Mouse (Mus musculus): Measurements from ENCODE around the gene Nectin3. TPM values are rescaled to one million over a fixed set of nuclear protein-coding genes. Genes with fewer than 3 reads are reported as not detected.
A peak's percentile ranks its signal among the peaks of the same experiment; 100 is the strongest.

Nectin3 gene
- polyA plus RNA-seq (2016; fragmentation: Nextera tagmentation; extraction: Ambion mirVana) = 50.7 and 59.0 TPM in 2 replicates

DNA sequence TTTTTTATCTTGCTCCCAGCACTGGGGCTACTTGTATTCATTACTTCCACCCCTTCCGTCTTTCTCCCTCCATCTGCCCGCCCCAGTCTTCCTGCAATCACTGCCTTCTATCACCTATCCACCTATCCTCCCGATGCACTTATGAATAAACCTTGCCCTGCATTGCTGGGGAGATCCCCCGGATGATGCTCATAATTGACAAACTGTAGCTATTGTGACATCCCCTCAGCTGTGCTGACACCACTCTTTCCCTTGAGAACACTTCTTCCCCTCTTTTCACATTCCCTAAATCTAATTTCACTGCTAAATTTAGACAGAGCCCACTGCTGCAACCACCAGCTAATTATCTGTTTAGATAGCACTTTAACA, at the start of gene Nectin3:
Gene Nectin3 (minus strand): TSS at position 105 of the 369 bp plus-strand sequence.
- Histone ChIP-seq H3K9me3 (replicated peaks) (no peaks in the 10 kb centered on the region), H3K9ac (peak within 1 kb of the TSS; percentile 89), H3K4me1 (peaks cover 18% of the 10 kb centered on the region), H3K36me3 (no peaks in the 10 kb centered on the region), H3K27ac (peak within 1 kb of the TSS; percentile 95), H3K4me2 (replicated peaks) (peak within 1 kb of the TSS; percentile 79), H3K27me3 (no peaks in the 10 kb centered on the region), H3K4me3 (peak within 1 kb of the TSS; percentile 90)
- 9% methylated on average over 4 of the region's 4 CpGs for WGBS
- no peak for ATAC-seq (ENCODE audit: low FRiP score)

DNA sequence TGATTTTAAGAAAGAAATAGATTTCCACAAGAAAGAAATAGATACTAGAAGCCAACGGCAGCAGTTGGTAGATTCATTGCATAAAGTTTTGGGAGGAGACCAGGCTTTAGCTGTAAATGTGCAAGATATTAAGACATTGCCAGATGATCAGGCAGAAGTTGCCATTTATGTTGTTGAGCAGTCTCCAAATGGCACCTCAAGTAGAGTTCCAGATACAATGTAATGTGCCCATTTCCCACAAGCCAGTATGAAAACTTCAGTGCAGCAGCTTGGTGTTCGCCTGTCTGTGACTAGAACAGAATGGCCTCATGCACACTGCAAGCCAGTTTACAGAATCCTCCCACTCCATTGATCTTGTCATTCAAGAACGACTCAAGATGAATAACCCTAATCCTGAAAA, 39.8 kb upstream of the Nectin3 start:
- 80% methylated on average over 3 of the region's 3 CpGs for WGBS
- no peaks in the 10 kb centered on the region for H3K4me1 ChIP-seq
- H3K27ac ChIP-seq = no peak overlapping the region
- ATAC-seq (ENCODE audit: low FRiP score) = no peak
- no peaks in the 10 kb centered on the region for H3K27me3 ChIP-seq
- no peak overlapping the region for H3K9ac ChIP-seq
- H3K36me3 ChIP-seq = no peaks in the 10 kb centered on the region
- no peak overlapping the region for H3K4me2 ChIP-seq (replicated peaks)
- H3K9me3 ChIP-seq (replicated peaks) = no peaks in the 10 kb centered on the region
- no peak overlapping the region for H3K4me3 ChIP-seq

DNA sequence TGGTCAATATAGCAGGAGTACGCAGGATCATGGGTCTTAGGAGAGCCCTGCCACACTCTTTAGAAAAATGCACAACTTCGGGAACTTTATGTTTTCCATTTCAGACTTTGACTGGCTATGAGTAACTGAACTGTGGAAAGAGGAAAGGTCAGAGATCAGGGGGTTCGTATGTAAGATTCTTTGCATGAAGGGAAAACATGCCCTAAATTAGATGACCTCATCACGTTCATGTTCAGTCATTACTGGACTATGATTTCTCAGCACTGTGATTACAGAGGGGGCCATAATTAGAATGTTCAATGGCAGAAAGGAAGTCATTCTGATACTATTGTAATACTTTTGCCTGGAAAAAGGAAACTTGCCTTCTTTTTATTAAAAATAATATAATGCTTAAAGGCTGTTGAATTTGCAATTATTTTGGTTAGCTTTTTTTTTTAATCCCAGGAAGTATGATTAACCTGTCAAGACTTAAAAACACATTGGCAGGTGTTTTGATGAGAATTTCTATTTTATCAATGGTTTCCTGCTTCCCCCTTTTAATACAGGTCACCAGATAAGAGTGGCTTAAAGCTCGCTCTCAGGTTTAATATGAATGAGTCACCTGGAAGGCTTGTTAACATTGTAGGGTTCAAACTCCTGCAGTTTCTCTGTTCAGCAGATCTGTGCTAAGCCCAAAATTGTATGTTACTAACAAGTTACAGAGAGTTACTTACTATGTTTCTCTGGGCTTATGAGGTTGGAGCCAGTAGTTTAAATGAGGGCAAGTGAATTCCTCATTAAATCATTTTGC, 34.3 kb upstream of the Nectin3 start:
- no peak overlapping the region for H3K9ac ChIP-seq
- 81% methylated on average over 5 of the region's 5 CpGs for WGBS
- no peak overlapping the region for H3K4me3 ChIP-seq
- no peaks in the 10 kb centered on the region for H3K36me3 ChIP-seq
- no peaks in the 10 kb centered on the region for H3K27me3 ChIP-seq
- H3K9me3 ChIP-seq (replicated peaks) = no peaks in the 10 kb centered on the region
- H3K27ac ChIP-seq = no peak overlapping the region
- no peaks in the 10 kb centered on the region for H3K4me1 ChIP-seq
- H3K4me2 ChIP-seq (replicated peaks) = no peak overlapping the region
- ATAC-seq (ENCODE audit: low FRiP score) = no peak

DNA sequence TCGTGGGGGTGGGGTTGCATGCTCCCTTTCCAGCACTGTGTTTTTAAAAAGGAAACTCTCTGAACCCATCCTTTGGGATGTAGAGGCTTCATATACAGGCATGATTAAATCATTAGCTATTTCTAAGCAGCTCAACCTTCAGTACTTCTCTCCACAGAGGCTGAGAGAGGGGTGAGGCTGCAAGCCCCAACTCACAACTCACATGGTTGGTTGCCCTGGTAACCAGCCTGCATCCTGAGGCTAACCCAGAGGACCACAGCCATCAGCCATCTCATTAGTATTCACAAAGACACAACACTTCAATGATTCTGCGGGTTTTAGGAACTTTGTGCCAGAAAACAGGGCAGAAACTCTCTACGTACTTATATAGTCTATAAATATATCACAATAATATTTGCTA, 32.7 kb upstream of the Nectin3 start:
- no peaks in the 10 kb centered on the region for H3K36me3 ChIP-seq
- H3K4me3 ChIP-seq = no peak overlapping the region
- H3K9ac ChIP-seq = no peak overlapping the region
- no peaks in the 10 kb centered on the region for H3K9me3 ChIP-seq (replicated peaks)
- 53% methylated on average over 3 of the region's 3 CpGs for WGBS
- no peaks in the 10 kb centered on the region for H3K27me3 ChIP-seq
- no peaks in the 10 kb centered on the region for H3K4me1 ChIP-seq
- H3K4me2 ChIP-seq (replicated peaks) = no peak overlapping the region
- ATAC-seq (ENCODE audit: low FRiP score) = peak; percentile 84
- no peak overlapping the region for H3K27ac ChIP-seq

DNA sequence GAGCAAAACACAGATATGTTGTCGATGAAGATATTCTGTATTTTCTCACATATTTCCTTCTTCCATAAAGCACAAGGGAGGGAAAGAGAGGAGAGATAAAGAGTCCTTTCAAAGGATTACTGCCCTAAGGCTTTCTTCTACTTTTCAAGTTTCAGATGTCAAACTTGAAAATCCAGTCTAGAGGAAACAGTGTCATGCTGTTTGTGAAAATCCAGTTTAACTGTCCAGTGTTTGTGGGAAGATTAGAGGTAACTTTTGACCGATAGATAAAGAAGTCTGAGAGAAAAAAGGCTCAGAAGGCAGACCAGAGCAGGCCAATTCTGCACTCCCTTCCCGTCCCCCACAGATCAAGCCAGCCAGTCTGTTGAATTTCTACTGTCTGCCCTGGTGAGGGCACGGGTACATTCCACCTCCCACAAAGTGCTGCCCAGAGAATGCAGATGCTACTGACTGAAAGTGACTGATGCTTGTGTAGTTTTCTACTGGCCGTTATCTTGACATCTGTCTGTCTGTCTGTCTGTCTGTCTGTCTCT, 22.6 kb upstream of the Nectin3 start:
- no peak for ATAC-seq (ENCODE audit: low FRiP score)
- Histone ChIP-seq H3K4me2 (replicated peaks) (no peak overlapping the region), H3K4me3 (no peak overlapping the region), H3K4me1 (no peaks in the 10 kb centered on the region), H3K9ac (no peak overlapping the region), H3K9me3 (replicated peaks) (no peaks in the 10 kb centered on the region), H3K36me3 (no peaks in the 10 kb centered on the region), H3K27me3 (no peaks in the 10 kb centered on the region), H3K27ac (no peak overlapping the region)
- 72% methylated on average over 5 of the region's 5 CpGs for WGBS

DNA sequence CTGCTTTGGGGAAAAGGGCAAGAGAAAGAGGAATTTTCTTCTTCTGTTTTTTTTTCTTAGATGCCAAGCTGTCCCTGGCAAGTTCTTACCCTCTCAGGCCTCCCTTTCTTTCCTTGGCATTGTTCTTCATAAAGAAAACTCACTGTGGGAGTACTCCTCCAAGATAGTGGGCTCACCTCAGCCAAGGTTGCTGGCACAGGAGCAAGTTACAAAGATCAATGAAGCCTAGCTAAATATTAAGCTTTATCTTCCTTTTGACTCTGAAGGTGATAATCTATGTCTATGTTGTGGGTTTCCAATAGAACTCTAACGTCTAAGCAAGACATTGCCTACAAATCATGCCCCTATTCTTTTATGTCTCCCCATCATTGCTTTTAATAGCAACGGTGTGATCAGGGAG, 21.3 kb upstream of the Nectin3 start:
- no peak overlapping the region for H3K27ac ChIP-seq
- H3K4me3 ChIP-seq = no peak overlapping the region
- H3K9ac ChIP-seq = no peak overlapping the region
- ATAC-seq (ENCODE audit: low FRiP score) = no peak
- no peaks in the 10 kb centered on the region for H3K4me1 ChIP-seq
- H3K27me3 ChIP-seq = no peaks in the 10 kb centered on the region
- H3K4me2 ChIP-seq (replicated peaks) = no peak overlapping the region
- H3K9me3 ChIP-seq (replicated peaks) = no peaks in the 10 kb centered on the region
- H3K36me3 ChIP-seq = no peaks in the 10 kb centered on the region
- 89% methylated on average over 2 of the region's 2 CpGs for WGBS

DNA sequence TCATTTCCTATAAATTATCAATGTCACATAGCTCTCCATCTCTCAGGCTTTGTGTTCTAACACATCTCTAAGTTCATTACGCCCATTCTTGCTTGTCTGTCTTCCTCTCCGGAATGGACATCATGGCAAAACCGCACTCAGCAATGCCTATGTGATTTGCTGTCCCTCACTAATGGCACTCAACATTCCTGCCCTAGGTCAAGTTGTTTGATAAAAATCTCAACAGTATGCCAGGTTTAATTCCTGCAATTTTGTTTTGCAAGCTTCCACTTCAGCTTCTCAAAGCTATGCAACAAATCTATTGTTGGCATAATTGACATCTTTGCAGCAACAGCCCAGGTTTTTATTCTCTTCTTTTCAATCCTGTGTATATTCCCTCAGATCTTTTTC, 9.6 kb upstream of the Nectin3 start:
- WGBS = 89% methylated on average over 3 of the region's 3 CpGs
- Histone ChIP-seq H3K27me3 (no peaks in the 10 kb centered on the region), H3K9ac (no peak overlapping the region), H3K27ac (no peak overlapping the region), H3K9me3 (replicated peaks) (no peaks in the 10 kb centered on the region), H3K4me2 (replicated peaks) (no peak overlapping the region), H3K4me3 (no peak overlapping the region), H3K36me3 (no peaks in the 10 kb centered on the region), H3K4me1 (no peaks in the 10 kb centered on the region)
- no peak for ATAC-seq (ENCODE audit: low FRiP score)

DNA sequence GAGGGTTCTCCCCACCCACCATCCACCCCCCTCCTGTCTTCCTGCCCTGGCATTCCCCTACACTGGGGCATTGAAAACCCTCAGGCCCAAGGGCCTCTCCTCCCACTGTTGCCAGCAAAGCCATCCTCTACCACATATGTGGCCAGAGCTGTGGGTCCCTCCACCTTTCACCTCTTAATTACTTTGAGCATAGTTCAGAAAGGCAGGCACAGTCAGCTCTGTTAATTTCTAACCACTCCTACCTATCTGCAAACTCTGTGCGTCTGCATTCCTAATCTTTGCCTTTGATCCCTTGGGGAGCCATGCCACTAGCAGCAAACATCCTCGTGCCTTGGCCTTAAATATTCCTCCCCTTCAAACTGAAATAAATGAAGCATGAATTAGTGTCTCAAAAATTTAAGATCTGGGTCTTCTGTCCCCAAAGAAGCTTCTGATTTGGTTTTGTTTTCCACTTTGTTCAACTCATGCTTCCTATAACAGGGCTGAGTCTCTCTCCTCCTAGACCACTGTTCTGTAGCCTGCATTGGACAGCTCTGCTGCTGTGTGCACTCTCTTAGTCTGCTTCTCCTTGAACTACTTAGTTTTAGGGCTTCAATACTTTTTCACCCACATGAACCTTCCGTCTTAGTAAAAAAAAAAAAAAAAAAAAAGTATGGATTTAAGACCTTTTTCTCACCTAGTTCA, 9.1 kb upstream of the Nectin3 start:
- Histone ChIP-seq H3K9me3 (replicated peaks) (no peaks in the 10 kb centered on the region), H3K4me2 (replicated peaks) (no peak overlapping the region), H3K9ac (no peak overlapping the region), H3K36me3 (no peaks in the 10 kb centered on the region), H3K27ac (no peak overlapping the region), H3K27me3 (no peaks in the 10 kb centered on the region), H3K4me3 (no peak overlapping the region), H3K4me1 (peaks cover 1% of the 10 kb centered on the region; the same call in 1 of the 2 replicates)
- 54% methylated on average over 3 of the region's 3 CpGs for WGBS
- ATAC-seq (ENCODE audit: low FRiP score) = no peak

DNA sequence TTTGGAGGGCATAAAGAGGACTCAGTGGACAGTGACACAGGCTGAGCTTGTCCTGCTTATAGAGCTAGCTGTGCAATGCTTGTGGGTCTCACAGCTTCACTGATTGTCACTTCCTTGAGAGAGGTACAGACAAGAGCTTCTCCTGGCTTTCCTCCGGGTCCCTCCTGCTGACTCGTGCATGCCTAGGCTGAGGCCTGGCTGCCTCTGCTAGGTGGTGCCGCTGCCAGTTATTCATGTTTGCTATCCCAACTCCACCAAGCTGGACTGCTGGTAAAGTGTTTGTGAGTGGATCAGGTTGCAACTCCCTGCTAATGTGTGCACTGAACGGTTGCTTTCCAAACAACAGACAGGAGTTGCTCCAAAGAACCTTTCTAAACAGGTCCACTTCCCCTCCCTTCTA, 5.7 kb upstream of the Nectin3 start:
- WGBS = 81% methylated on average over 4 of the region's 4 CpGs
- H3K27me3 ChIP-seq = no peaks in the 10 kb centered on the region

DNA sequence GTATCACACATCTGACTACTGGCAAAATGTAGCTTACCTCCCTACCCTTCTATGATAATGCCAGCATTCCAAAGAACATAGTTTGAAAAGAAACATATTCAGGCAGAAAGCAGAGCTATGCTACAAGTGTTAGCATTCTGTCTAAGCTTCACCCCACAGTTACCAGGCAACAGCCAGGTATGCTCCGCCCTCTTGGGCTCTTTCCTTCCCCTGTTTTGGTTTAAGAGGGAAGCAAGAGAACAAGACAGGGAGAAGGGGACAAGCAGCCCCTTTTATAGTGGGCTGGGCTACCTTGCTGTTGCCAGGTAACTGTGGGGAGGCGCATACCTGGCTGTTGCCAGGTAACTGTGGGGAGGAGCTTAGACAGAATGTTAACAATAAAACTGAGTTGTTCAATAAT, 4.0 kb upstream of the Nectin3 start:
- H3K4me1 ChIP-seq = peaks cover 9% of the 10 kb centered on the region
- no peak overlapping the region for H3K9ac ChIP-seq
- no peak for ATAC-seq (ENCODE audit: low FRiP score)
- WGBS = 78% methylated on average over 2 of the region's 2 CpGs
- H3K4me3 ChIP-seq = no peak overlapping the region
- no peaks in the 10 kb centered on the region for H3K9me3 ChIP-seq (replicated peaks)
- H3K36me3 ChIP-seq = no peaks in the 10 kb centered on the region
- no peak overlapping the region for H3K27ac ChIP-seq
- no peak overlapping the region for H3K4me2 ChIP-seq (replicated peaks)
- no peaks in the 10 kb centered on the region for H3K27me3 ChIP-seq

More for the DNA sequence above, 5.7 kb upstream of the Nectin3 start:
- H3K4me1 ChIP-seq = peaks cover 3% of the 10 kb centered on the region; the same call in 1 of the 2 replicates
- no peaks in the 10 kb centered on the region for H3K9me3 ChIP-seq (replicated peaks)
- no peaks in the 10 kb centered on the region for H3K36me3 ChIP-seq
- no peak overlapping the region for H3K9ac ChIP-seq
- no peak for ATAC-seq (ENCODE audit: low FRiP score)
- no peak overlapping the region for H3K4me2 ChIP-seq (replicated peaks)
- H3K27ac ChIP-seq = no peak overlapping the region
- no peak overlapping the region for H3K4me3 ChIP-seq

DNA sequence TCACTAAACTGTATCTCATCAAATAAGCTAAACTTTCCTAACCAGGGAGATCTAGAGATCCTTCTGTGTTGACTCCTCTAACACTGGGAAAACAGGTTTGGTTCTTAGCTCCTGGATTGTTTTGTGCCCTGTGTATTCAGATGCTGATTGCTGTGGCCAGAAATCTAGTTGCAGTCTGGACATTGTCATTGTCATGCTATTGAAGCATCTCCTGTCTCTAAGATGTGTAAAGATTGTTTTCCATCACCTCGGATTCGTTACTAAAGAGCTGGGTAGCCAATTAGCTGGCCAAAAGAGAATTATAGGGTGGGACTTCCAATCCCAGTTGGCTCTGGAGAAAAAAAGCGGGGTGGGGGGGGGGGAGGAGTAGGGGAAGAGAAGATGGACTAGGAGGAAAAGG, 2.4 kb upstream of the Nectin3 start:
- Histone ChIP-seq H3K4me3 (no peak overlapping the region), H3K27me3 (no peaks in the 10 kb centered on the region), H3K27ac (no peak overlapping the region), H3K9me3 (replicated peaks) (no peaks in the 10 kb centered on the region), H3K4me1 (peaks cover 9% of the 10 kb centered on the region), H3K36me3 (no peaks in the 10 kb centered on the region), H3K4me2 (replicated peaks) (no peak overlapping the region), H3K9ac (no peak overlapping the region)
- 39% methylated on average over 3 of the region's 3 CpGs for WGBS
- ATAC-seq (ENCODE audit: low FRiP score) = no peak

DNA sequence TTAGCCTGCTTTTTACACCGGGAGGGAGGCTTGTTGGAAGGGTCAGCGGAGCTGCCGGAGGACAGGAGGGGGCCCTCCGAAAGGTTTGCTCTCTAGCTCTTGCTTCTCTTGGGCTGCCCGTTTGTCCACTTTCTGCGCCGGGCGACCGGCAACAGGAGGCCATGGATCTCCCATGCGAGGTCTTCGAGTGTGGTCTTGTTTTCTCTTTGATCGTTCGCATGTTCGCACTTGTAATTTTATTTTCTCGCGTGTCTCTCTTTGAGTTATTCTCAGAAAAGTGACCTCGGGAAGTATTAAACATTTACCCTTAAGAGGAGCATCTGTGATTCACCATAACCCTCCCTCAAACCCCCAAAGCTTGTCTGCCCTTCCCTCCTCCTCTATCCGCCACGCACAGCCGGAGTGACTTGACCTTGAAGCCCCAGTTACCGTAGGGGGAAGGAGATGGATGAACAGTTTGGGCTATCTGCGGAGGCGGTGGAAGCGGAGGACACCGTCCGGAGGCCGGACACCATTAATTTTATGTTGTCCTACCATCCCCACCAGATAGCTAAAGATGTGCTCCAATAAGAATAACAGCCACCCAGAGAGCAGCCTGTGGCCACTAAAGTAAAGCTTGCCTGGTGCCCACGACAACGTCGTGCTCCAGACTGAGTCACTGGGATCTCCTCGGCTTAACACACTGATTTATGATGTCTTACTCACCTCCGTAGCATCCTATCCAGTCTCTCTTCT, 472 bp downstream of the Nectin3 start:
- peak overlapping the region; percentile 89 for H3K9ac ChIP-seq
- peaks cover 21% of the 10 kb centered on the region for H3K4me1 ChIP-seq
- peak overlapping the region; percentile 95 for H3K27ac ChIP-seq
- H3K4me2 ChIP-seq (replicated peaks) = peak overlapping the region; percentile 79
- WGBS = under 1% methylated on average over 32 of the region's 32 CpGs
- no peaks in the 10 kb centered on the region for H3K9me3 ChIP-seq (replicated peaks)
- no peak for ATAC-seq (ENCODE audit: low FRiP score)
- H3K4me3 ChIP-seq = peak overlapping the region; percentile 90
- H3K27me3 ChIP-seq = no peaks in the 10 kb centered on the region
- H3K36me3 ChIP-seq = no peaks in the 10 kb centered on the region
